Mouse (Mus musculus) heart, postnatal 10 days (tissue): ENCODE measurements at regions not wholly inside any gene's neighbourhood (a gene's known extent, or its start where the extent isn't known, plus 50 kb on each side); places are given as distances from the start of the nearest gene placed in this dataset.

ENCODE experiments used
- DNase-seq, 2 experiments: peaks; one replicate each; pipeline ENCODE4 v3.0.0; 2021
- intact Hi-C: fragments of 180-260 bp; cut with DNase I; formaldehyde crosslinking; loops from one replicate; pipeline ENCODE4 v1.15.1; 2025

DNA sequence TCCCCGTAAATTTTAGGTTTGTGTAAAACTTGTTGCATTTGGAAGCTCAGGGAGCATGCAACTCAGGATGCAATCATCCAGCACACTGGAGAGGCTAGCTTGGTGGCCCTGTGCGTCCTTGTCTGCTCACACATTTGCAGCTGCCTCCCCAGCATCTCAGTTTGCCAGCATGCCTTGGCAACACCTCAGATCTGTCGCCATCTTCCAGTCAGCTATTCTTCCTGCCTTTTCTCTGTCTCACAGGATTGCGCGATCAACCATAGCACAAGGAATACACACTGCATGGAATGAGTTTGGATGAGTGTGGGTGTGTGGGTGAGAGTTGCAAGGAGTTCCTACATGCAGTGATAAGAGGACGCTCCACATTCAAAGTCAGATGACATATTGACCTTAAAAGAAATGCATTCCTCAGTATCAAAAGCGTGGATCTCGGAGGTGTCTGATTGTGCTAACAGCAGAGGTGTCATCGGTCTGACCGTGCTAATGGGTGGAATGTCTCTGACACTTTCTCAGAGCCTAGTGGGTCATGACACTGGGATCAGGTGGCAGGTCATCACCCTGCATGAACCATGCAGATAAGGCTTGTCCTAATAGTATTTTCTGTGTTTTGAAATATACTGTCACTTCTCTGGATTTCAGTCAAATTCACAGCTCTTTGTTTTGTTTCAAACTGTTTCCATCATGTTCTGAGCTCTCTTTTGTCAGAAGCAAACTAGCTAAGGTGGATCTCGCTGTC lies 360.6 kb upstream of the Arglu1 start:
- intact Hi-C loops, result no loop called here
- DNase-seq, result no peak

DNA sequence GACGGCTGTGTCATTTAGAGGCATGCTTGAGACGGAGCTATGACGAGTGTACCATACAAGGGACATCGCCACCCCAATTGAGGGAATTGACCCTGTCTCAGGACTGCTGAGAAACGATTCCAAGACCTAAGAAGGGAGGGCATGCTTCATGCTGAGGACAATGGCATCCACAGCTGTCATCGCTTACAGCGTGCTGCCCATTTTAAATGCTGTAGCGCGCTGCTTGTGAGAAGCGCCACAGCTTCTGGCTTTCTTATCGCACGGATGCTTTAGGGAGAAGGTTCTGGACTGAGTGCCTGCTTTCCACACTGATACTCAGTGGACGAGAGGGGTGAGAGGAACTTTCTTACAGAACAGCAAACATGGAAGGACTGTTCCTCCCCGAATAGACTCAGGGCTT lies 357.8 kb upstream of the Arglu1 start:
- intact Hi-C loops, result no loop called here
- no peak for DNase-seq

DNA sequence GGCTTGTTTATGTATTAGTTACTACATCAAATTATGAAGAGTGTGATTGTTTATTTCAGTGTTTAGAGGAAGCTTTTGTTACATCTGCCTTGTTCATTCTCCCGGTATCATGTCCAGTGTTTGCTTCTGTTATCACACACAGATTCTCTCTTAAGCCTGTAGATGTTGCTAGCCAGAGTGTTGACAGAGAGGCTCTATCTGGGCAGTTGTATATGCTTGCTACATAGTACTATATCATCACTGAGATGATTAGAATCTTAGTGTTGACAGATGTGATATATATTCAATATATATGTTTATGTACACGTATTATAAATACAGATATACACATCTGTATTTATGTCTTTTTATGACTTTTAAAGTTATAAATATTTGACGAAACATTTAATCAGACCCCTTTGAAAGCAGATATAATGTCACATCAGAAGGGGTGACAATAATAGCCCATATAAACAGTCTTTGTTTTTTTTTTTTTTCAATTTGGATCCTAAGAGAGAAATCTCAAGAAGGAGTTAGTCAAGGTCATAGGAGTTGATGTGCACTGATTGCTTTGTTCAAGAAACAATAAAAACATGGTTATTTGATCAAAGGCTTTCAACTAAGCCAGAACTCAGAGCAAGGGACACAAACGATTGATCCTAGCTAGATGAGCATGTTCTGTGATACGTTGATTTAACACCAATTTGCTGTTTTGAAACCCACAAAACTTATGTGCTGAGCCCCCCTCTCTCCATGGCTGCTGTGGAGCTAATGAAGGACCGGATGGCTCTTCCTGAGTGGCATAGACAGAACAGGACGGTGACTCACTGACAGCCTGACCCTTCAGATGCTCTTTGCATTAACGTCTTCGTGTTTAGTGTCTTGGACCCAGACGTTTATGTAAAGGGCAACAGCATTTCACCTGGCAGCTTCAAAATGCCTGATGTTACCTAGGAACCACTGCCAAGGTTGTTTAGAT lies 352.8 kb upstream of the Arglu1 start:
- intact Hi-C loops, result no loop called here

DNA sequence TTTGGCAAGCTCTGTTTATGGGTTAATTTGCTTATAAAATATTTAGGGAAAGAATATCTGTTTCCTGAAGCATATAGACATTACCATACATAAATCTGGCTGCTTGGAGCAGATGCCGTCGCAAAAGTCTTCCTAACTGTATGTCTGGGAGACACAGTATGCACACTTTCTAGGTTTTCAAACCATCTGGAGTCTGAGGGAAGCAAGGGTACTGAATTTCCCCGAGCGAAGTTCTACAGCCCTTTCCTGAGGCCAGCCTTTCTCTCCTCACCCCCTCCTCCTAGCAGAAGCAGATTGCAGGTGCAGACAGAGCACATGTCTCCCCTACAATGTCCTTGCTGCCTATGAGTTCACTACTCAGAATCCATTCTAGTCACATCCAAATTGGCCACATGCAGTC lies 338.8 kb upstream of the Arglu1 start:
- DNase-seq, result no peak
- intact Hi-C loops, result no loop called here

More for the DNA sequence above, 352.8 kb upstream of the Arglu1 start:
- no peak for DNase-seq

DNA sequence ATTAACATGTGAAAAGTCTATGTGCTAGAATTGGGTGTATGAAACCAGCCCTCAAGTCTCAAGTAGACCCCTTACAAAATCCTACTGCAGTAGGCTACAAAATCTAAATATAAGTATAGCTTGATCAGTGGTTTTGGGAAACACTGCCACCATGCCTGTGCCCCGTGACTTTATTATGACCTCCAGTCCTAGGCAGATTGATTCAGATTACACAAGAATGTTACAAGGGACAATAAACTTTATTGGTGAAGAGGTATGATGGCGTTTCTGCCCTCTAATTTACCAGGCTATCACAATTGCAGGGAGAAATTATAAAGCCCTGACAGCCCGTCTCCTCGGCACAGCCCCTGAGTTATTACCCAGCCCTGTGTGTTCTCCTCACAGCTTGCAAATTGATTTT lies 337.4 kb upstream of the Arglu1 start:
- intact Hi-C loops, result no loop called here
- no peak for DNase-seq

DNA sequence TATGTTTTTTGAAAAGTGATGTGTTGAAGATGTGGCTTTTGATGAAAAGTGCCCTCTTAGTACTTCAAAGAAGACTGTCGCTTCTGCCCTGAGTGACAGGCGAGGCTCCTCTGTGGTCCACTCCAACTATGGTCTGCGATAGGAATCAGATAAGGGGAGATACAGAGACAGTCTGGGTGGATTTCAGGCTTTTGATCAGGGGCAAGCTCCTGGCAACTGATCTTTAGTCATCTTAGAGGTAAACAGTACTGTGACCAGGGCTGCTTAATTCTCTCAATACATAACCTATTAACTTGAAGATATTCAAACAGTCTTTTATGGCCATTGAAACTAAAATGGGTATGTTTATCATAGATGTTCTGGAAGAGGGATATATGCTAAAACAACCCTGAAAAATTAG lies 335.6 kb upstream of the Arglu1 start:
- intact Hi-C loops, result no loop called here
- DNase-seq, result no peak

DNA sequence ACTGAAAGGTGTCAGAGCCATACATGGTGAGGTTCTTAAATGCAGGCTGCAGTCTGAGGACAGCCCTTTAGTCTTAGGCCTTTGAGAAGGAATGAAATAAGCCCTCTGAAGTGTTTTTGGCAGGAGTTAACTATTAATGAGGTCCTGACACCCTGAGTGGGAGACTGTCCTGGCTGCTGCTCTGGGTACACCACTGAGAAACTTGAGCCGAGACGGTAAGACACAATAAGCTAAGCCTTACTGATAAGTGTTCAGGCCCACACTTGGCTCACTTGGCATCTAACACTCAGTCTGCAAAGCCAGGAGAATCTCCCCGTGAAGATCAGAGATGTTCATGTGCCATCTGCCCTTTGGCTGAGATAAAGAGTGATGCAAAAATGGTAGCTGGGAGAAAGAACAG lies 335.1 kb upstream of the Arglu1 start:
- intact Hi-C loops, result no loop called here
- DNase-seq, result no peak

DNA sequence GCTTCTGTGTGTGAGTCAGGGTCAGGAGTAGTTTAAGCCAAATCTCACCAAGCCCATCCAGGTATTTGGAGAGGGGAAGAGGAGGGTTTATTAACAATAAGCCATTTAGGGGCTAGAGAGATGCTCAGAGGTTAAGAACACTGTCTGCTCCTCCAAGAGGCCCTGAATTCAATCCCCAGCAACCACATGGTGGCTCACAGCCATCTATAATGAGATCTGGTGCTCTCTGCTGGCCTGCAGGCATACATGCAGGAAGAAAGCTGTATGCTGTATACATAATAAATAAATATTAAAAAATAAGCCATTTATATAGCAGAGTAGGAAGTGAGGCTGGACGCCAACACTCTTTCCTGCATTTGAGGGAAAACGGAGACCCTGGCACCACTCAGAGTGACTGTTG lies 330.4 kb upstream of the Arglu1 start:
- no peak for DNase-seq
- intact Hi-C loops, result no loop called here

DNA sequence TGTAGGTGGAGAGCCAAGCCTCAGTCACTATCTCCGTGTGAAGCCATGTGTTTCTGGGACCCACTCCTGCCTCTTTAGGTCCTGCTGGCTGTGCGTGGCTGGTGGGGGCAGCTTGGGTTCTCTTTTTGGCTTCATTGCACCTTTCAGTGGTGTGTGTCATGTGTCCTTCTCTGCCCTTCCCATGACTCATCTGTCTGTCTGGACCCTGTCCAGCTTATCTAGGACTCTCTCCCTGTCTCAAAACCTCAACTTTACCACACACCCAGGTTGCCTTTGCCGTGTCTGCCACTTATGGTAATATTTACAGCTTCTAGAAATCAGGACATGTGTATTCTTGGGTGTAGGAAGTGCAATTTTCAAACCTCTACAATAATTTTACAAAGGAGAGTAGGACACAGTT lies 329.9 kb upstream of the Arglu1 start:
- peak; percentile 9 to 25 for DNase-seq
- intact Hi-C loops, result no loop called here

DNA sequence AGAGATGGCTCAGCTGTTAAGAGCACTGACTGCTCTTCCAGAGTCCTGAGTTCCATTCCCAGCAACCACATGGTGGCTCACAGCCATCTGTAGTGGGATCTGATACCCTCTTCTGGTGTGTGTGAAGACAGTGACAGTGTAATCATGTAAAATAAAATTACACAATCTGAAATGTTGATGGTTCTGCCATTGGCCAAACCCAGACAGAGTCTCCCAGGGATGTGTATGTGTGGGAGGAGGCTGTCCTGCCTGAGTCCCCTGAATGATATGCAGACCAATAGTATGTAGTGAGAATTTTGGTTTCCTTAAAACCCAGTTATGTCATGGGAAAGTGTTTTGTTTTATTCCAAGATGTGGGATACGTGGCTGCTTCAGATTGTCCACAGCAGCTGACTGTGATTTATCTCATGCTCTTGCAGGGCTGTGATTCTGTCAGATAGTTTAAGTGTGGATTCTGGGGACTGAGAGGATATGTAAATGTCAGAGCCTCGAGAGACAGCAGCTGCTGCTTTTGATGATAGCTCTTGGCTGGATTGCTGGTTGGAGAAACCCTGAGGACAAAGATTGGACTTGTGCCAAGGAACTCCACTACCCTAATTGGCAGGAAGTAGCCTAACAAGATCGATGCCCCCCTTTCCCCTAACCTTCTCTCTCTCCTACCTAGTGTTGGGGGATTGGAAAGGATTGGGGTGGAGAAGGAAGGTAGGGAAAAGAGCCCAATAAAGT lies 321.6 kb upstream of the Arglu1 start:
- DNase-seq, result no peak
- intact Hi-C loops, result no loop called here

DNA sequence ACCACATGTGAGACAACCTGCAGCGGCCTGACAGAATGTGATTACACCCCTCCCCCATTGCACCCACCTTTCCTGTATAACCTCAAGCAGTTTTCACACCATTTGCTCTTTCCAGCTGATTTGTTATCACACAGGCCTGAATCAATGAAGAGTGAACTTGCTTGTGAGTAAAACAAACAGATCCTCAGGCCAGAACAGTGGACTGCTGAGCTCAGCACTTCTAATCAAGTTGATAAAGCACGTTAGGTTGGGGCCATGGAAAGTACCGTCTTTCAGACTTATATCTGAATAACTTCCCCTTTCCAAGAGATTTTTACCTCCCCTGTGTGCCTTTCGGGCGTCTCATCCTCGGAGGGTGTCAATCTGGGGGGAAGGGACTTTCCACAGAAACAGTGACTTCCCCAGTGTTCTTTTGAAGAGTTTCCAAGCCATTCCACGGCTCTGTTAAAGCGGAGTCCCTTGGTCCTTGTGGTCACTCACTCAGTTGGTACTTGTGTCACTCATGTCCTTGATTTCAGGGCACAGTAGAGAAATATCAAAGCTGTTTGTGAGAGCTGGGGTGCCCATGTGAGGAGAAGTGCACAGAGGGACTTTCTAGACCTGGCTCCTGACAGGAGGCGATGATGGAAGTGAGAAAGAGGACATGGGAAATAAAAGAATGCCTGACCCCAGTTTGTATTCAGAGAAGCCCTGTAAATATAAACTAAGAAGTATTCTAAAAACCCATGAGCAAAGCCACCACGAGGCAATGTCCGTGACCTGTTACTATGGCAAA lies 317.9 kb upstream of the Arglu1 start:
- intact Hi-C loops, result no loop called here
- DNase-seq, result no peak

DNA sequence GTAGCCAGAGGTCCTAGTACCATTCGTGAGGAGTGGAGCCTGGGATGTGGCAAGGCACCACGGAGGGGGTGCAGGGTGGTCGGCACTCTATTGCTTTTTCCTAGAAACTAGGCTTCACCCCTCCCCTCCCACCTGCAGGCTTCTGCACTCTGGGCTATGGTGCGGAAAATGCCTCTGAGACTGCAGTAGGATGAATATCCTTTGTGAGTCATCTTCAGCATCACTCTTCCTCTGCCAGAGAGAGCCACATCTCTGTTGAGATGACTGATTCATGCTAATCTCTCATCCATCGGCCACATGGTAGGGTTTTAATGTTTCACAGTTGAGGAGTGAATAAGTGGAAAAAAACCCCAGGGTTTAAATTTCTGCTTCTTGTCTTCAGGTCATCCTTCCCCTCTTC lies 309.6 kb upstream of the Arglu1 start:
- DNase-seq, result no peak
- intact Hi-C loops, result no loop called here

DNA sequence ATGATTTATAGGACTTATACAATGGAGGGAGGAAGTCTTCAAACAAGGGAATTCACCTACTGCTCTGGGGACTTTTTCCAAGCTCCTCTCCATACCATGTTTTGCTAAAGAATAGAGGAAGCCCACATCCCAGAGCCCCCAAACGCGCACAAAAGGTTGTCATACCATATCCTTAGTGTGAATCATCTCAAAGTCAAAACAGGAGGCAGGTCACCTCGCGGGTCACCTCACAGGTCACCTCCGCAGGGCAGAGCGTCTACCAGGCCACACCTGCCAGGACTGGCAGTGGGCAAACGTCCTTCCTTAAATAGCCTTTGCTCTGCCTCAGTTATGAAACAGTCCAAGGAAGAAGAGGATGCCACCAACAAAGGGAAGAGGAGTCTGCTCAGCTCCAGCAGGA lies 307.3 kb upstream of the Arglu1 start:
- DNase-seq, result no peak
- intact Hi-C loops, result no loop called here

DNA sequence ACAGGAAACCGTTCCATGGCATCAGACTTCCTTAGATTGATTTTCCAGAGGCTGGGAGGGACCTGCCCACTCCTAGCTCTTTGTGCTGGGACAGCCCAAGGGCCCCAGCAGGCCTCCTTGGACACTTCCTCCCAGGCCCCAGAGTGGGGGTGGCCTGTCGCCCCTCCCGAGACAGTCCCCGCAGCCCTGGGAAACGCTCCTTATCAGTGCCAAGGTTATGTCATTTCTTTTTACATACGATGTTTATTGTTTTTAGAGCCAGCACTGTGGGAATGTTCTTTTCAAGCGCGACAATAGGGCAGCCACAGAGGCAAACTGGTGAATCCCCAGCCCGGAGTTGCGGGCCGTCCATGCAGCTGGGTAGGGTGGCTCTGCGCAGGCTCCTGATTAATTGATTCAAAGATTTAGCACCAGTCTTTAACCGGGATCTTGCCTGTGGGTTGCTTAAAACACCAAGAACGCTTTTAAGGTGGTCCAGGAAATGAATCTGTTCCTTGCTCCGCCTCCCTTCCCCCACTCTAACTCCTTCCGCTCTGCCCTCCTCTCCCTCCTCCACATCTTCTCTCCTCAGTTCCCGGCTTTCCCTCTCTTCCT lies 304.4 kb upstream of the Arglu1 start:
- peak; percentile 68 to 71 for DNase-seq
- intact Hi-C loops, result loop anchor here (2.0 to 5.0 kb wide), 5 partner anchors 72 to 262 kb away; no protein-coding TSS in a partner anchor

DNA sequence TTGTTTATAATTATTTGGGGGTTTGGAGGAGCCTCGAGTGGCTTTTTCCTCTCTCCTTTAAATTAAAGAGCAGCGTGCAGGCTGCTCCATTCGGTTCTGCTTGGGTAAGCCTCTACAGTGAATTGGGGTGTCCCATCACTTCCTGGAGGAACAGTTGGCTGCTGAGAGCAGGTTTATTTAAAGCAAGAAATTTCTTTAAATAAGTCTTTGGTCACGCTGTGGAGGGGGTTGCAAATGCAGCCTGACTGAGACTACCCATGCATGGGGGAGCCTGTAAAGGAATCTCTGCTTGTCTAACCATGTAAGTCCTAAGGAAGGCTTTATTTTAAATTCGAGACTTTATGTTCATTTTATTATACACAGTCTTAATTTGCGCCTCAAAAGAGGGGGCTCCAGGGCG lies 303.7 kb upstream of the Arglu1 start:
- peak; percentile 17 to 20 for DNase-seq

DNA sequence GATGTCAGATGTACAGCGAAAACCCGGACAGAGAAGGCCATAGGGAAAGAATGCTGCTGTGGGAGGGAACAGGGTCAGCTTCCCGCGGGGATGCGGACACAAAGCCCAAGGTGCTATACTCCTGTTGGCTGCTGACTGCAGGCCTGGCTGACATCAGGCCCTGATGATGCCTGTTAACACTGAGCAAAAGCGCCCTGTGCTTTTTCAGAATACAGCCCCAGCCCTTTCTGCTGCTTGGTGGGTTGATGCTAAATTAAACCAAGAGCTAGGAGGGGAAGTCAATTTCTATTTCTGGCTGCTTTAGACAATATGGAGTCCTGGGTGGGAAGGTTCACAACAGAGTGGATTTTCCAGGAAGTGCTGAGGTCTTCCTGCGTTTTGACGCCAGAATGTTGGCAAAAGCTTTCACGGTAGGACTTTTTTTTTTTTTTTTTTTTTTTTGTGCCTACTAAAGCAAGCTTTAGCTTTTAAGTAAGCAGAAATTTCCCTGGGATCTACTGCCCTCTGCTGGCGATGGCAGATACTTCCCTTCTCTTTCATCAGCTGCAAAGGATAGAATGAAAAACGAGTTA lies 302.2 kb upstream of the Arglu1 start:
- DNase-seq, result peak; percentile 87 to 93
- intact Hi-C loops, result loop anchor here (1.0 to 5.0 kb wide), 4 partner anchors 70 to 331 kb away; partner anchors contain the start of gene Efnb2

More for the DNA sequence above, 303.7 kb upstream of the Arglu1 start:
- intact Hi-C loops, result loop anchor here (2.0 to 5.0 kb wide), 5 partner anchors 72 to 262 kb away; no protein-coding TSS in a partner anchor

DNA sequence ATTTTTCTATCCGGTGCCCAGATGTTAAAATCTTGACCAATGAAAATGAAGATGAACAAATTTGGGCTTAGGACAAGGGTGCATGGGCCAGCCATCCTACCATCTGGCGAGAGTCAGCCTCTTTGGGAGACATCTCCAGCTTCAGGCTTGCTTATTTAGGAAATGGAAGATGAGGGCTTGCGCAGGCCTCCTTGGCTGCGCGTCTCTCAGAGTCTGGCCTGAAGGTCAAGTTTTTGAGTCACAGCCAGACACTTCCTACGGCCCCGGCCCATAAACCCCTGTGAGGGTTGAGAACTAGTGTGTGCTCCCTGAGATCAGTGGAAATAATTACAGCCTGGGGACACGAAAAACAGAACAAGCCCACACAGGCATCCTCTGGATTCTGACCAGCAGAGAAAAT lies 300.7 kb upstream of the Arglu1 start:
- intact Hi-C loops, result loop anchor here (5.0 kb wide), 3 partner anchors 69 to 259 kb away; no protein-coding TSS in a partner anchor
- DNase-seq, result peak; percentile 25 to 34

DNA sequence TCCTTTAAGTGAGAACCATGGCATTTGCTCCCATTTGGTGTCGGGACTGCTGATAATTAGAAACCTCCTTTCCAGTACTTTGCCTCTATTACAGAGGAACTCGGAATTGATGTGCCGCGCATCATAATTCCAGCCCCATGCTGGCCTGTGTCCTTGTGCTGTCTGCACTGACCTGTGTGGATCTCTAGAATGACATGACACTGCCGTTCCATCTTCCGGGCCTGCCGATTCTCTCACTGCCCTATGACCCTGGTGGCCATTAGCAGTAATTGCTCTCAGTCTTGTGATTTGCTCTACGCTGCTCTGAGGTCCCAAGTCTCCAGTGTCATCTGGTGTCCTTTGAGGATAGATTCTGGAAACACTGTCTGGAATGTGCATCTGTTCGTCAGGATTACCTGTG lies 295.7 kb upstream of the Arglu1 start:
- intact Hi-C loops, result no loop called here
- no peak for DNase-seq

DNA sequence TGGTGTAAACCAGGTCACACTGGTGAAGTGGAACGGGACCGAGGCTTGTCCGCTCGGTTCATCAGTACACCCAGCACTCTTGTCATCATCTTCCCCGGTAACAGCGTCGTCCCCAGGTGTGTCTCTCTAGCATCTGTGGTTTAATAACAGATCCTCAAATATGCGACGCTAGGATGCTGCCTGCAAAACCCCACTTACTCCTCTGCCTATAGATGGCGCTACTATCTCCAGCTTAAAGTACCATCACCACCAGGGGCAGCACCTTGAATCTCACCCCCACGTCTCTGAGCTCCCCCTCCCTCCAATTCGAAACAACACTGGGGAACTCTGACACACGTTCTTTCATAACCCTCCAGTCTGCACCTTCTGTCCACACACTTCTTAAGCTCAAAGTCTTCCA lies 295.1 kb upstream of the Arglu1 start:
- DNase-seq, result no peak
- intact Hi-C loops, result no loop called here
